Mouse (Mus musculus) spleen, adult 18-20 months (tissue): Measurements from ENCODE around the gene Bcl11b.

ENCODE experiments used
- DNase-seq, 2 experiments: peaks; one replicate each; pipeline ENCODE4 v3.0.0; 2022; ENCODE audit warnings: mixed read lengths in 2 of 2

The Bcl11b gene

GRCm38 (mm10) chr12:107930611-107931350 is 72.6 kb downstream of the Bcl11b start:
- DNase-seq = no peak

DNA sequence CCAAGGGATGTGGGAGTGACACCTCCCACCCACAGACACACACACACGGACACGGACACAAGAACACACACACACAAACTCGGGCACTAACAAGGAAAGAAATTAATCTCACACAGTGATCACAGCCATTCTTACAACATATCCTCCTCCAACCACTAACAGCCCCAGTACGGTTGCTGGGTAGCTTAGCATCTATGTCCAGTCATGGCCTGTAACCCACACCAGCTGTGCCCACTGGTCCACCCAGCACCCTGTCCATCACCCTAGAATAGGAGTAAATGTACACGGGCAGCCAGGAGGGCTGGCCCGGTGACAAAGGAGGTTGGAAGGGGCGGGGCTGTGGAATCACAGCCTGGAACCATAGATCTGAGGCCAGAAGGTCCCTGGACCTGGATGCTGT is 74.5 kb downstream of the Bcl11b start:
- no peak for DNase-seq

GRCm38 (mm10) chr12:107928464-107928901 is 74.9 kb downstream of the Bcl11b start:
- no peak for DNase-seq

GRCm38 (mm10) chr12:107927961-107928431 is 75.4 kb downstream of the Bcl11b start:
- DNase-seq = no peak

DNA sequence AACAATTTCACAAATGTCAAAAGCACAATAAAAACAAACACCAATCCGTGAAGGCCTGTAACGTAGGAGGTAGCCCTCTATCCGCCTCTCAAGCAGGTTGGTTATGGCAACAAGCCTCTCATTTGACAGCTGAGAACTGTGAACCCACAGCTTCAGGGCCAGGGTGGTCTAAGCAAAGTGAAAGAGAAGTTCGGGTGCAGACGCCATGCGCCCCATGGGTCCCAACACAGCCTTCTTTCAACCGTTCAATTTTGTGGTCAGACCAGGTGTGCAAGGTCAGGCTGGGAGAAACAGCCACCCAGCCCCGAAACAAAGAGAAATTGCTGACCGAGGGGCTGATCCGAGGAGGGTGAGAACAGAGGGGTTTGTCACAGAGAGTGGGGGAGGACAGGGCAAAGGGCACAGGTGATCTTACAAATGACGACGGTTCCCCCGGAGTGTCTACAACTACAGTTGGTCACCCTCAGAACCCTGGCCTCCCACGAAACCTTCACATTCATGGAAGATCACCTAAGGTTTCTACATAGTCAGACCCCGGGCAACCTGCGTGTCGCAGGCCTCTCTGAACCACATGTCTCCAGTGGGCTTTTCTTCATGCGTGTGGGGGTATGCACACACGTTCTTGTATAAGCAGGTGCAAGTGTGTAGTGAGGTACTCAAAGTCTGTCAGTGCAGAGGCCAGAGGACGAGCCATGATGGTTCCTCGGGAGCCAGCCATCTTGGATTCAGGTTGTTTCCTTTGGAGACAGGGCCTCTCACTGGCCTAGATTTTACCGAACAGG is 77.1 kb downstream of the Bcl11b start:
- no peak for DNase-seq

DNA sequence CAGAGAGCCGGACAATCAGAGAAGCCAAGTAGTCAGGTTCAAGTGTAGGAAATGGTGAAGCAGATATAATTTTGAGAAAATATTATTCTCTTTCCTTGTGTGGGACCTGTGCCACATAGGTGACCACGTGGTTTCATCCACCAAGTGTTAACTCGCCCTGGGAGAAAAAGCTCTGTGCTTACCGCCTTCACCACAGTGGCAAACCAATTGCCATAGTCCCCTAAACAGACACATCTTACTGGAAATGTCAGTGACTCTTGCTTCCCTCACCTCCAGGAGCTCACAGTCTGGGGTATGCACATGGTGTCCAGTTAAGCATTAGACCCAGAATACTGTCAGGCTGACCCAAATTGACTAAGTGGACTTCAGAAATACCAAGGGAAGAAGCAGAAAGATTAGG is 78.7 kb downstream of the Bcl11b start:
- no peak for DNase-seq

DNA sequence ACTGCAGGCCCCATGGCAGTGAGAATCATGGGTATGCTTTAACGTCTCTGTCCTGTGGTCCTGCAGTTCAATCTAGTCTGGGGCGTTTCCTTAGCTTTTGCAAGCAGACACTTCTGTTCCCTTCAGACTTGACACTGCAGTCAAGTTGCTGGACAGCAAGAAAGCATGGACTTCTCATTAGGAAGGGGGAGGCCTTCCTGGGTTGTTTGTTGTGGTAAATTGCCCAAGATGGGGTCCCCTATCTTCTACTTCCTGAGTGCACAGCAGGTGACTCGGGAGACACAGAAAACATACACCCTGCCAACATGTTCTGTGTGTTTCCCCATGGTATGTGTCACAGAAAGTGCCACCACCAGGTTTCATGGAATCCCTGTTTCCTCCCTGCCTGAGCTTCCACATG is 79.4 kb downstream of the Bcl11b start:
- DNase-seq = no peak

DNA sequence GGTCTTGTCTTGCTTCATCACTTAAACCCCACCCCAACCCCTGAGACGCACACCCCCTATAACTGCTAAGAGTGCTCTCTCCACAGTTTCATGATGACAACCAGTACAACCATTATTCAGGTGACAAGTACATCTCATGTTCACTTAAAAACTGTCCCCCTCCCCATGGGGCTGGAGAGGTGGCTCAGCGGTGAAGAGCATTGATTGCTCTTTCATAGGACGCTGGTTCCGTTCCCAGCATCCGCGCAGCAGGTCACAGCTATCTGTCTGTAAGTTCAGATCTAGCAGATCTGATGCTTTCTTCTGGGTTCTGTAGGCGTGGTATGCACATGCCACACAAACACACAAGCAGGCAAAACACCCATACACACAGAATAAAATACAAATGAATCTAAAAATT is 81.2 kb downstream of the Bcl11b start:
- no peak for DNase-seq

GRCm38 (mm10) chr12:107921566-107921965 is 81.8 kb downstream of the Bcl11b start:
- DNase-seq = no peak

- no peak for DNase-seq
Observed at GRCm38 (mm10) chr12:107921154-107921553, 82.2 kb downstream of the Bcl11b start.

DNA sequence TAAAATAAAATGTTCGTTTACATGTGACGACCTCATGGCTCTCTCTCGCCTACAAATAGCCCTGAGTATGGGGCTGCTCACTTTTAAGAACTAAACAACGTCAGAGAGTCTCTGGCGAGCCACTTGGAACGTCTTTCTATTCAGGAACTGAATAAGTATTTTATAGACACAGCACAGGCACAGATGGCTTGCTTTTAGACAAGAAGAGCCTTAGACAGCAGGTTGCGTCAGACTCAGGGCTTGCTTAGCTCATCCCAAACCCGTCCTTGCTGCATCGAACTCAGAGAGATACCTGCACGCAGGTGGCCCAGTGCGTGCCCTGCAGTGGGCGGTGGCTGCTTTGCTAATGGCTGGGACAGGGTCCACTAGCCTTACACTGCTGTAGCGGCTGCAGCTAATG is 82.7 kb downstream of the Bcl11b start:
- DNase-seq = no peak

- DNase-seq = no peak
Observed at GRCm38 (mm10) chr12:107920076-107920475, 83.3 kb downstream of the Bcl11b start.

- DNase-seq = no peak
Observed at GRCm38 (mm10) chr12:107918779-107919178, 84.6 kb downstream of the Bcl11b start.

- DNase-seq = no peak
Observed at GRCm38 (mm10) chr12:107916008-107916407, 87.4 kb downstream of the Bcl11b start.

- no peak for DNase-seq
Observed at GRCm38 (mm10) chr12:107915396-107915795, 88.0 kb downstream of the Bcl11b start.

GRCm38 (mm10) chr12:107908826-107909225 is 94.6 kb downstream of the Bcl11b start:
- no peak for DNase-seq

DNA sequence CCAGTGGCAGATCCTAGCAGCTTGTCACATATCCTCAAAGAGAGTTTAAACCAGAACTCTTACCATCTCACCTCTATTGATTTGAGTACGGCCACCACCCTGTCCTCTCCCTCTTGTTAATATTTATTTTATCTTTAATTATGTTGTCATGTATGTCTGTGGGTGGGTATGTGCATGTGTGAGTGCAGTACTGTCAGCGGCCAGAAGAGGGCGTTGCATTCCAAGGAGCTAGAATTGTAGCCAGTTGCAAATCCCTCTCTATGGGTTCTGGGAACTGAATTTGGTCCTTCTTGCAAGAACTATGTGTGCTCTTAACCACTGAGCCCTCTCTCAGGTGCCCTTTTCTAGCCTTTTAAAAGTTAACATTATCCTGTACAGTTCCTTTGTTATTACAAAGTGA is 98.1 kb downstream of the Bcl11b start:
- no peak for DNase-seq

DNA sequence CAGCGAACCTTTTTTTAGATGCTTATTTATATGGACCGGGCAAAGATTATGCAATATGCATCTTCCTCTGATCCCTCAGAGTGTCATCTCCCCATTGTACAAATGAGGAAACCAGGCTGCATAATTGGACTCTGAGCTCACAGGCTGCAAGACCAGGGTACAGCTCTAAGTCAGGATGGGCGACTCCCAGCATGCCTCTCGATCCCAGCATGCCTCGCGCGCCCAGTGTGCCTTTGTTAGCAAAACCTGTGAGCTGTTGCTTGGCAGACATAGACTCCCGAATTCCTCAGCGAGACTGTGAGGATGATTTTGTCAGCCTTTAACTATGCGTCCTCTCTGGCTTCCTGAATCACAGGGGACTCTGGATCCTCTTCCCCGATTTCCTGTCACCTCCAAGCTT is 98.9 kb downstream of the Bcl11b start:
- DNase-seq = no peak

DNA sequence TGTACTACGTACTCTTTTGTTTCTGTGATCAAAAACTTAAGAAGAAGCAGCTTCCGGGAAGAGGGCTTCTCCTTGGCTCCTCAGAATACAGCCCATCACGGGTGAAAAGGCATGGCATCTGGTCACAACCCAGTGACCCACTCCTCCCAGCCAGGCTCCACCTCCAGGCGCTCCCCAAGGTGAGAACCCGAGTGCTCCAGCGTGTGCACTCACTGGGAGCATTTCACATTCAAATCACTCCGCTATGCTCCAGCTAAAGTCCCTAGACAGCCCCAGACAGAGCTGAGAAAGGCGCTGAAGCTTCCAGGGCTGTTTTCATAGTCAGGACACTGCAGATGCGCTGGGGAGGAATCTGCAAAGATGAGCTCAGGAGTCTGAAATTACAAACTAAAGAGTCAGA is 99.5 kb downstream of the Bcl11b start:
- DNase-seq = no peak

DNA sequence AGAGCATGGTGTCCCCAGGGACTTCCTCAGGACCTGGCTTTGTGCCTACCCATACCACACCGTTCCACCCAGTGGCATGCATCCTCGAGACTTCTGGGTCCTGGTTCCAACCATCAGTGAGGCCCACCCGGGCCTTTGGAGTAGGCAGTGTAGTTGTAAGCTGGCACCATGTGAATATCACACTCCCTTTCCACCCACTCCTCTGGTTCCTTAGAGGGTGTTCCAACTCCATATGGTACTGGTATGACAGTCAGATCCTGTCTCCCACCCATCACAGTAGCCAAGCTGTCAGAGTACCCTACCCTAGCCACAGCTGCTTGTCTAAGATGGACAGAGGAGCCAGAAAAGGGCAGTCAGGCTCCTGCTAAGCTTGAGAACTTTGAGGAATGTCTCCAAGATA is 112.0 kb downstream of the Bcl11b start:
- DNase-seq = no peak

DNA sequence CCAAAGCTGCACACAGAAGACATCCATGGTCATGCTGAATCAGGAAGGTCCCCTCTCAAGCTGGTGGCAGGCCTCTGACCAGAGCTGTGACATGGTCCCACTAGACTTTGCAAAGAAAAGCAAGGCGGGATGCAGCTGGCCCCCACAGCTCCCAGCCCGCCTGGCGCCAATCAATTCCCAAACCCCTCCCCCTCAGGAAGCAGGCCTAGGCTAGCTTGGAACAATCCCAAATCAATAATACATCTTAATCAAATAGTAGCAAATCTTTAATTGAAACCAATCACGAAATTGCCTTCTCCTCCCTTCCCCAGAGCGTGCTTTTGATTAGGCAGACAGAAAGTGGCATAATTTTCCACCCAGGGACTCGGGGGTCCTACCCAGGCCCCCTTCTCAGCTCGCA is 113.1 kb downstream of the Bcl11b start:
- no peak for DNase-seq

DNA sequence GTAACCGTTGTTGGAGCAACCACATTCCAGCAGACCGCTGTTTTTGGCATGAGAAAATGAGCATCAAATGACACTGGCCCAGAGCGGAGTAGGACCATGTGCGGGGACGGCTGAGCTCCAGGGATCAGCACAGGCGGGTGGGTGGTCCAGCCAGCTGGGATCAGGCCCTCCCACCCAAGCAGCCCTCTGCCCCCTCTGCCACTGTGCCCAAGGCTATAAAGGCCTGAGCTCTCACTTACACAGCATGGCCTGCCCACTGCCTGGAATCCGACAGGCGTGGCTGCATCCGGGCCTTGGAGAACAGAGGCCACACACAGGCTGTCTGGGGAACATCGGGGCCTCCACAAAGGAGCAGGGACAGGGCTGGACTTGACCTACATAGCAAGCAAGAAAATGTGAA is 113.6 kb downstream of the Bcl11b start:
- DNase-seq = no peak

GRCm38 (mm10) chr12:107888646-107889045 is 114.8 kb downstream of the Bcl11b start:
- DNase-seq = no peak

GRCm38 (mm10) chr12:107888049-107888448 is 115.4 kb downstream of the Bcl11b start:
- DNase-seq = no peak
